Mouse (Mus musculus) ES-E14 (cell line): ENCODE measurements around the gene Tdrd9. TPM values are rescaled to one million over a fixed set of nuclear protein-coding genes. Genes with fewer than 3 reads are reported as not detected.

Source experiments
- DNase-seq: peaks from one replicate; pipeline ENCODE4 v3.0.0-alpha.2; 2013; ENCODE audit warnings: low read depth, low spot score
- H3K27ac ChIP-seq: 2 replicates; pipeline ENCODE4 v1.5.1; 2012; ENCODE audit warnings: low read depth, mild to moderate bottlenecking, low read length, moderate library complexity, mixed read lengths; ENCODE audit not compliant: poor library complexity, insufficient read depth, severe bottlenecking
- H3K36me3 ChIP-seq: 2 replicates; pipeline ENCODE4 v1.6.1; 2012; ENCODE audit warnings: mild to moderate bottlenecking, low read length, moderate library complexity, mixed read lengths; ENCODE audit not compliant: control insufficient read depth, poor library complexity, insufficient read depth, severe bottlenecking
- H3K4me1 ChIP-seq, 2 experiments: fragments of 150-350 bp in 1 of 2; sonication (generic) in 1 of 2; 2 replicates each; pipeline ENCODE4 v1.6.1; 2012; ENCODE audit warnings: low read length in 2 of 2, mild to moderate bottlenecking in 1 of 2, mixed read lengths in 1 of 2; ENCODE audit not compliant: control insufficient read depth in 2 of 2, insufficient read depth in 2 of 2, poor library complexity in 1 of 2
- H3K4me3 ChIP-seq, 2 experiments: fragments of 150-350 bp in 1 of 2; sonication (generic) in 1 of 2; 2 replicates each; pipeline ENCODE4 v1.5.1; 2012; ENCODE audit warnings: low read length in 2 of 2, low read depth in 1 of 2, mild to moderate bottlenecking in 1 of 2, mixed read lengths in 1 of 2; ENCODE audit not compliant: insufficient read depth in 1 of 2, poor library complexity in 1 of 2, severe bottlenecking in 1 of 2
- H3K9ac ChIP-seq: 2 replicates; pipeline ENCODE4 v1.6.1; 2012; ENCODE audit warnings: low read depth, mild to moderate bottlenecking, low read length, mixed read lengths; ENCODE audit not compliant: poor library complexity, insufficient read depth, severe bottlenecking
- H3K9me3 ChIP-seq: fragments of 150-350 bp; sonication (generic); 2 replicates; pipeline ENCODE4 v1.6.1; 2012; ENCODE audit warnings: low read depth, mild to moderate bottlenecking, low read length; ENCODE audit not compliant: control insufficient read depth, insufficient read depth
- CHD2 ChIP-seq: IDR thresholded peaks from 2 replicates; pipeline ENCODE4 v1.6.1; 2014; ENCODE audit warnings: mild to moderate bottlenecking, low read depth, low read length, inconsistent platforms
- HCFC1 ChIP-seq: IDR thresholded peaks from 2 replicates; pipeline ENCODE4 v1.6.1; 2012; ENCODE audit warnings: low read length, inconsistent platforms, borderline replicate concordance; ENCODE audit not compliant: insufficient read depth
- MAFK ChIP-seq: IDR thresholded peaks from 2 replicates; pipeline ENCODE4 v1.6.1; 2014; ENCODE audit warnings: mild to moderate bottlenecking, low read depth, low read length, inconsistent platforms; ENCODE audit not compliant: insufficient read depth
- ZC3H11A ChIP-seq: IDR thresholded peaks from 2 replicates; pipeline ENCODE4 v1.6.1; 2012; ENCODE audit warnings: low read depth, mild to moderate bottlenecking, inconsistent platforms, low read length, borderline replicate concordance
- ZNF384 ChIP-seq: IDR thresholded peaks from 2 replicates; pipeline ENCODE4 v1.6.1; 2012; ENCODE audit warnings: low read depth, low read length, inconsistent platforms
- in situ Hi-C, 2 experiments: fragments of 600-800 bp; cut with MboI; formaldehyde crosslinking; loops; one replicate each; pipeline ENCODE4 v1.15.1; 2025; ENCODE audit warnings: low sequenced_read_pairs in 2 of 2, inconsistent platforms in 1 of 2; ENCODE audit not compliant: unreplicated experiment in 2 of 2
- total RNA-seq: library from RNA; depleted of rRNA; stranded (reverse); fragments of 300-350 nt; gene quantifications from 2 replicates; pipeline ENCODE4 v1.2.3, GENCODE M21; 2012

The Tdrd9 gene
- total RNA-seq, 1 experiment = 0.67 TPM

DNA sequence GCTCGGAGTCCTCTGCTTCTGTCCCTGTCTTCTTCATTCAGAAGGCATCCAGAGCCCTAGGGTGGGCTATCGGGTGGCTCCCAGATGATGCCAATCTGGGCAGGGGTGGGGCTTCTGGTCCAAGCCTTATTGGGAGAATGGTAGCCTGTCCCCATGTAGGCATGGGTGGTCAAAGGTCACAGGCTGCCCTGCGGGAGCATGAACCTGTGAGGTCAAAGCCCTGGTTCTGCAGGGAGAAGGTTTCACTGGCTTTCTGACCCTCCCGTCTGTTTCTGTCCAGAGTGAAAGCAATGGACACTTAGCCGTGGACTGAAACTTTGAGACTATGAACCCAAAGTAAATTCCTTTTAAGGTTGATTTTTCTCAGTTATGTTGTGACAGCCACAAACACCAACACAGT is 15.2 kb upstream of the Tdrd9 start:
- Histone ChIP-seq H3K9me3 (no peaks in the 10 kb centered on the region), H3K4me1 (no peaks in the 10 kb centered on the region), H3K27ac (no peak overlapping the region), H3K36me3 (peaks cover 17% of the 10 kb centered on the region), H3K9ac (no peak overlapping the region), H3K4me3 (no peak overlapping the region)
- DNase-seq = no peak
- no peak for TF ChIP-seq ZNF384
- TF ChIP-seq ZC3H11A = no peak
- TF ChIP-seq CHD2 = no peak
- TF ChIP-seq MAFK = no peak
- no peak for TF ChIP-seq HCFC1
- in situ Hi-C loops = no loop called here

DNA sequence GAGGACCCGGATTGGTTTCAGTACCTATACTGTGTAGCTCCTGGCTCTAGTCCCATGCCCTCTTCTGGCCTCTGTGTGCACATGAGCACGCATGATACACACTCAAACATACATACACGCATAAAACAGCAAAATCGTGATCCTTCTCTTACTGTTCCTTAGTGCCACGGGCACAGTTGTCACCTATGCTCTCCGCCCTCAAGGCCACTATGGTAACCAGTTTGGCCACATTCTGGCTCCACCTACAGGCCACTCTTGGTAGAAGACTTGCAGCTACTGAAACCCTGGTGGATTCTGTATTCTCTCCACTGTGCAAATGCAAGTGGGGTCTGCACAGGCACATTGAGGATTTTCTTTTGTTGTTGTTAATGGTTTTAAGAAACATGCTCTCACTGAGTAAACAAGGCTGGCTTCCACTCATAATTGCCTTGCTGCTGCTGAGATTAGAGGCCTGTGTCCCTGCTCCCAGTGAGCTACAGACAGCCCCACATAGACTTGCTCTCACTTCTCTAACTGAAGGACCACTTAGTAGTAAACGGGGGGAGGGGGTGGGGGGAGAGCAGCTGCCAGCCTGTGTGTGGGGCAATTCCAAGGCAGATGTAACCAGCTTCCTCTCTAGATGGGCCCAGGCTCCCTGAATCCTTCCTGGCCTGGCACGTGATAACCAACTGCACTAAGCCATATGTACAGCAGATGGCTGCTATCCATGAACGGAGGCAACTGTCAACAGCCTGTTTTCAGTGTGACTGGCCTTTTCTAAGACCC is 13.1 kb upstream of the Tdrd9 start:
- in situ Hi-C loops = no loop called here
- no peaks in the 10 kb centered on the region for H3K9me3 ChIP-seq
- no peak overlapping the region for H3K27ac ChIP-seq
- H3K4me3 ChIP-seq = no peak overlapping the region
- TF ChIP-seq CHD2 (no peak), ZC3H11A (no peak), MAFK (no peak), ZNF384 (no peak), HCFC1 (no peak)
- H3K9ac ChIP-seq = no peak overlapping the region
- DNase-seq = no peak
- H3K4me1 ChIP-seq = no peaks in the 10 kb centered on the region
- peaks cover 30% of the 10 kb centered on the region for H3K36me3 ChIP-seq

DNA sequence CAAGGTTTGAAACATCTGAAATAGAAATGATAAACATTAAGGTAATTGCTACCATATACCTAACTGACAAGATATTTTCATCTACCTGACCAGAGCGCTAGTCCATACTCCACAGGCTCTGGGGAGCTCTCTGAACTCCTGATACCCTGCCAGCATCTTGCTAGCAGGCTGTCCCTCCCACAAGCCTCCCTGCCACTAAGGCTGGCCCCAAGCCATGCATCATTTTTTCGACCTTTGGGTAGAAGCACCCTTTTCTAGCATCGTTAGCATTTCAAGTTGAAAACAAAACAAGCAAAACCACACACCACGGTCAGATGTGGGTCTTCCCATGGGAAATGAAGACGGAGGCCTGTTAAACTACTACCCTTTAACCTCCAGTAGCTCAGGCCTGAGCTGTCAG is 8.0 kb upstream of the Tdrd9 start:
- peaks cover 30% of the 10 kb centered on the region for H3K36me3 ChIP-seq
- H3K9ac ChIP-seq = no peak overlapping the region
- no peaks in the 10 kb centered on the region for H3K9me3 ChIP-seq
- no peak overlapping the region for H3K27ac ChIP-seq
- TF ChIP-seq ZNF384 (no peak), ZC3H11A (no peak), MAFK (no peak), CHD2 (no peak), HCFC1 (no peak)
- H3K4me1 ChIP-seq = peaks cover 2 to 3% of the 10 kb centered on the region in 2 experiments; a peak in 1 of 4 replicates
- in situ Hi-C loops = no loop called here
- no peak for DNase-seq
- H3K4me3 ChIP-seq = no peak overlapping the region

DNA sequence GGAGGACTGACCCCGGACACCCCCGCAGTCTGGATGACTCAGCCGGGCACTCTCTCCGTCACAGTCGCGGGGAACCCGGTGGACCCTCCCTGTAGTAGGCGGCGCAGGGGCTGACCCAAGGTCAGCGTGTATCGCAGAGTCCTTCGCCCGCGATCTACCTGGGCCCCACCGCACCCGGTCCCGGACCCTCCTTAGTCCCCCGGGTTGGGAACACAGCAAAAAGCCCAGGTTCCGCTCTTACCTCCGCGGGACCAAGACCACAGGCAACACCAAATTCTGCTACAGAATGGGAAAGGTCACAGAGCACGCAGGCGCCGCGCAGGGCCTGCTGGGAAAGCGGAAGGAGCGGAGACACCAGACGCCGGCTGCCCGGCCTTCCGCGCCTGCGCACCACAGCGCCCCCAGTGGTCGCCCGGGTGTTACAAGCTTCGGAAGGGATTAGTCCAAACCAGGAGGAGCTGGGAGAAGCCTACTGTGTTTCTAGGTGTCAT is 4.6 kb upstream of the Tdrd9 start, which contains the start of gene Atp5mpl:
Gene Atp5mpl, minus strand, starts transcription at position 295 of the 491 bp plus-strand sequence.
- Histone ChIP-seq H3K9ac (peak within 1 kb of the TSS; percentile 96), H3K36me3 (peaks cover 8% of the 10 kb centered on the region), H3K27ac (peak within 1 kb of the TSS; percentile 37), H3K9me3 (no peaks in the 10 kb centered on the region), H3K4me1 (peaks cover 2 to 3% of the 10 kb centered on the region in 2 experiments; a peak in 1 of 4 replicates), H3K4me3 (peak within 1 kb of the TSS; percentile 87 to 92)
- peak; percentile 90 for DNase-seq
- in situ Hi-C loops = no loop called here
- peak; percentile 61; the same call in 1 of the 2 replicates for TF ChIP-seq HCFC1
- TF ChIP-seq ZC3H11A = no peak

DNA sequence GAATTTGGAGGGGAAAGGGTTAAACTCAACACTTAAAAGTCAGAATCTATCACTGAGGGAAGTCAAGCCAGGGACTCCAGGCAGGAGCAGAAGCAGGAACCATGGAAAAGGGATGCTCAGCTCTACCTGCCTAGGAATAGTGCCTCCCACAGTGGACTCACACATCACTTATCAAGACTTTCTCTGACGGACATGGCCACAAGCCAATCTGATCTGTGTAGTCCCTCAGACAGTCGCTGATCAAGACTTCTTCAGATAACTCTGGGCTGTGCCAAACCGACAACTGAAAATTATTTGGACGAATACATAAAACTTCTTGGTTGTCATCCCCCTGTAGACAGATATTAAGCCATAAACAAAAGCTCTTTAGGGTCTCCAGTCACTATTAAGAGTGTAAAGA is 1.3 kb upstream of the Tdrd9 start:
- TF ChIP-seq ZNF384 (no peak), ZC3H11A (no peak), MAFK (no peak)

More for the DNA sequence above, 1.3 kb upstream of the Tdrd9 start:
- peaks cover 2 to 3% of the 10 kb centered on the region in 2 experiments; a peak in 1 of 4 replicates for H3K4me1 ChIP-seq
- DNase-seq = no peak
- in situ Hi-C loops = no loop called here
- no peak overlapping the region for H3K27ac ChIP-seq
- no peaks in the 10 kb centered on the region for H3K9me3 ChIP-seq
- H3K36me3 ChIP-seq = no peaks in the 10 kb centered on the region
- H3K9ac ChIP-seq = no peak overlapping the region
- no peak overlapping the region for H3K4me3 ChIP-seq
